Mouse (Mus musculus) midbrain, embryonic 15.5 days (tissue): ENCODE measurements at regions not wholly inside any gene's neighbourhood (a gene's known extent, or its start where the extent isn't known, plus 50 kb on each side); places are given as distances from the start of the nearest gene placed in this dataset.
"Not testable (repeated sequence)": the region's sequence is repeated elsewhere in the genome, so short reads cannot be mapped to it uniquely, and the experiment has no call there.

ENCODE experiments used
- ATAC-seq: fragments of 200-750 bp; cut with Nextera tagmentation; replicated peaks from 2 replicates; pipeline ENCODE4 v1.8.0; 2017; ENCODE audit warnings: moderate TSS enrichment
- H3K27ac ChIP-seq: fragments of 300-500 bp; sonication (generic); 2 replicates; pipeline ENCODE4 v1.5.1; 2015; ENCODE audit warnings: mild to moderate bottlenecking, inconsistent platforms
- H3K27me3 ChIP-seq: fragments of 300-500 bp; sonication (generic); replicated peaks from 2 replicates; pipeline ENCODE4 v1.6.1; 2015; ENCODE audit warnings: inconsistent platforms
- H3K36me3 ChIP-seq: fragments of 300-500 bp; sonication (generic); replicated peaks from 2 replicates; pipeline ENCODE4 v1.6.1; 2015; ENCODE audit warnings: inconsistent platforms
- H3K4me1 ChIP-seq: fragments of 300-500 bp; sonication (generic); 2 replicates; pipeline ENCODE4 v1.6.1; 2015; ENCODE audit warnings: inconsistent platforms
- H3K4me2 ChIP-seq: fragments of 300-500 bp; sonication (generic); 2 replicates; pipeline ENCODE4 v1.6.1; 2015; ENCODE audit warnings: inconsistent platforms, mild to moderate bottlenecking, moderate library complexity
- H3K4me3 ChIP-seq: fragments of 300-500 bp; sonication (generic); 2 replicates; pipeline ENCODE4 v1.5.1; 2015; ENCODE audit warnings: mild to moderate bottlenecking, inconsistent platforms
- H3K9ac ChIP-seq: fragments of 300-500 bp; sonication (generic); 2 replicates; pipeline ENCODE4 v1.6.1; 2015; ENCODE audit warnings: mild to moderate bottlenecking, inconsistent platforms
- H3K9me3 ChIP-seq: fragments of 300-500 bp; sonication (generic); 2 replicates; pipeline ENCODE4 v1.6.1; 2016; ENCODE audit warnings: inconsistent platforms
- WGBS: fragments of 180-500 bp; shearing (Covaris S2); methylation state at CpG from one replicate; pipeline ENCODE4 v1.1.7; 2015; ENCODE audit warnings: mixed read lengths; 5-methylcytosine and 5-hydroxymethylcytosine counted together

GRCm38 (mm10) chr3:110880472-110880871 lies 629.7 kb upstream of the Prmt6 start:
- H3K9ac ChIP-seq, H3K27ac ChIP-seq, H3K27me3 ChIP-seq, ATAC-seq, H3K4me3 ChIP-seq, H3K9me3 ChIP-seq, H3K36me3 ChIP-seq, H3K4me2 ChIP-seq, H3K4me1 ChIP-seq: not testable (repeated sequence)
- 58% methylated on average over 2 of the region's 2 CpGs for WGBS

DNA sequence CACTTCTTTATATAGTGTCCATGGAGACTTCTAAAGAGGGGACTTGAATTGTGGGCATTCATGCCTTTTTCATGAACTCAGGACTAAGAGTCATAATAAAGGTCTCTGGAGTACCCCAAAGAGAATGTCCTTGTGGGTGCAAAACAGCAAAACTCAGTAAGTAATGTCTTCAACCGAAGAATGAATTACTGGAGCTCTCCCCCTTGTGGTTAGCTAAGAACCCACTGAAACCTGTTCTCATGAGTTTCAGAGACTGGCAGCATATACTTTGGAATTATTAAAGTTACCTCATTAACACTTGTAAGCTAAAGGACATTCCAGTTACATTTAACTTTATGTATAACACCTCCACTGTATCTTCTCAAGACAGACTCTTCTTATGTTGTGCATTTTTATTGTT lies 615.2 kb upstream of the Prmt6 start:
- no peak overlapping the region for H3K4me2 ChIP-seq
- H3K4me1 ChIP-seq = no peaks in the 10 kb centered on the region
- H3K36me3 ChIP-seq = no peaks in the 10 kb centered on the region
- no peak overlapping the region for H3K4me3 ChIP-seq
- H3K9ac ChIP-seq = no peak overlapping the region
- WGBS = 77% methylated on average over 1 of the region's 1 CpGs
- no peak overlapping the region for H3K27ac ChIP-seq
- H3K27me3 ChIP-seq = no peaks in the 10 kb centered on the region
- no peaks in the 10 kb centered on the region for H3K9me3 ChIP-seq
- ATAC-seq = no peak

GRCm38 (mm10) chr3:110847222-110847621 lies 596.4 kb upstream of the Prmt6 start:
- Histone ChIP-seq H3K27me3 (no peaks in the 10 kb centered on the region), H3K36me3 (no peaks in the 10 kb centered on the region), H3K27ac (no peak overlapping the region), H3K9me3 (no peaks in the 10 kb centered on the region), H3K4me1 (no peaks in the 10 kb centered on the region), H3K4me2 (no peak overlapping the region), H3K9ac (no peak overlapping the region), H3K4me3 (no peak overlapping the region)
- no peak for ATAC-seq
- 75% methylated on average over 2 of the region's 2 CpGs for WGBS

- no peaks in the 10 kb centered on the region for H3K4me1 ChIP-seq
- no peaks in the 10 kb centered on the region for H3K9me3 ChIP-seq
- no peaks in the 10 kb centered on the region for H3K27me3 ChIP-seq
- 0 out of 2 replicates have a peak overlapping the region, but pooled peaks have one; percentile 20 for H3K27ac ChIP-seq
- no peak overlapping the region for H3K4me3 ChIP-seq
- ATAC-seq = peak; percentile 79
- no peak overlapping the region for H3K9ac ChIP-seq
- 45% methylated on average over 3 of the region's 3 CpGs for WGBS
- H3K4me2 ChIP-seq = no peak overlapping the region
- H3K36me3 ChIP-seq = no peaks in the 10 kb centered on the region
Observed at GRCm38 (mm10) chr3:110820709-110821401, 570.1 kb upstream of the Prmt6 start.

- peak; percentile 84 for ATAC-seq
Observed at GRCm38 (mm10) chr3:110789009-110789586, 538.3 kb upstream of the Prmt6 start.

DNA sequence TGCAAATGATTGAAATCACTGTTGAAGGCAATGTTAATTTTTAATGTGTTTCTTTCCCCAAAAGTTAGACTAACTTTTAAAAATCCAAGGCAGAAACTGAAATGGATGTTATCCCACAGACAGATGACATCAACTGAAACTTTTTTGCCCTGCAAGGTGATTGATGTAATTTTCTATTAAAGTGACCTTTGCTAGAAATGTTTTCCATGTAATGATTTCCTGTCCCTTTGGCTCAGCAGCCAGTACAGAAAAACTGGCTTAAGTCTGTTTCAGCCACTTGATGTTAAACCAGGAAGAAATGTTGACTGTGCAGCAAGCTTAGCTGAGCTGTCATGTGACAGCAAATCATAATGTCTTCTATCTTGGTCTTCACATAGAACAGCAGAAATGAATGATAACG lies 504.5 kb upstream of the Prmt6 start:
- WGBS = 91% methylated on average over 1 of the region's 1 CpGs
- Histone ChIP-seq H3K9me3 (no peaks in the 10 kb centered on the region), H3K4me2 (no peak overlapping the region), H3K27me3 (no peaks in the 10 kb centered on the region), H3K9ac (no peak overlapping the region), H3K27ac (no peak overlapping the region), H3K36me3 (no peaks in the 10 kb centered on the region), H3K4me1 (no peaks in the 10 kb centered on the region), H3K4me3 (no peak overlapping the region)
- no peak for ATAC-seq

More at GRCm38 (mm10) chr3:110789009-110789586, 538.3 kb upstream of the Prmt6 start:
- 34% methylated on average over 4 of the region's 4 CpGs for WGBS
- no peak overlapping the region for H3K9ac ChIP-seq
- H3K9me3 ChIP-seq = no peaks in the 10 kb centered on the region
- H3K4me2 ChIP-seq = no peak overlapping the region
- H3K4me1 ChIP-seq = no peaks in the 10 kb centered on the region
- H3K27me3 ChIP-seq = no peaks in the 10 kb centered on the region
- H3K36me3 ChIP-seq = no peaks in the 10 kb centered on the region
- H3K27ac ChIP-seq = 0 out of 2 replicates have a peak overlapping the region, but pooled peaks have one; percentile 1
- H3K4me3 ChIP-seq = no peak overlapping the region

DNA sequence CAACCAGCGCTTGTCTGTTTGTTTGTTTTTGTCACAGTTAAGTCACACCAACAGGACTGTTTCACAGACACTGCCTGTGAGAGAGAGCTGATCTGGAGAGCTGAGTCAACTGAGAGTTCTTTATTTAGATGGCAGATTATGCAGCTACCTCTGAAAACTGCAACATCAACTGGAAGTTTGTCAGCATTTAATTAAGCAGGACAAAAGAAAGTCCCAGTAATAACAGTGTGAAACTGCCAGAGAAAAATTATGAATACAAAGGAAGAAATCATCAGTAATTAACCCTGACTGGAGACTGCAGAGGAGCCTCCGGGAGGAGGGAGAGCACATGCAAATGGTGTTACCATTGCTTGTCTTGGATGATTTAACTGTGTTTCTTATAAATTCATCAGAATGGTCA lies 495.5 kb upstream of the Prmt6 start:
- no peaks in the 10 kb centered on the region for H3K36me3 ChIP-seq
- no peak overlapping the region for H3K4me2 ChIP-seq
- H3K9ac ChIP-seq = no peak overlapping the region
- WGBS = 48% methylated on average over 2 of the region's 2 CpGs
- H3K4me3 ChIP-seq = no peak overlapping the region
- H3K27me3 ChIP-seq = no peaks in the 10 kb centered on the region
- no peaks in the 10 kb centered on the region for H3K4me1 ChIP-seq
- H3K27ac ChIP-seq = no peak overlapping the region
- no peak for ATAC-seq
- no peaks in the 10 kb centered on the region for H3K9me3 ChIP-seq

GRCm38 (mm10) chr3:110700122-110700521 lies 449.3 kb upstream of the Prmt6 start:
- H3K9ac ChIP-seq = no peak overlapping the region
- no peaks in the 10 kb centered on the region for H3K9me3 ChIP-seq
- WGBS = 16% methylated on average over 4 of the region's 4 CpGs
- no peaks in the 10 kb centered on the region for H3K36me3 ChIP-seq
- ATAC-seq = no peak
- H3K4me1 ChIP-seq = no peaks in the 10 kb centered on the region
- no peak overlapping the region for H3K4me2 ChIP-seq
- H3K27ac ChIP-seq = no peak overlapping the region
- no peaks in the 10 kb centered on the region for H3K27me3 ChIP-seq
- H3K4me3 ChIP-seq = no peak overlapping the region

DNA sequence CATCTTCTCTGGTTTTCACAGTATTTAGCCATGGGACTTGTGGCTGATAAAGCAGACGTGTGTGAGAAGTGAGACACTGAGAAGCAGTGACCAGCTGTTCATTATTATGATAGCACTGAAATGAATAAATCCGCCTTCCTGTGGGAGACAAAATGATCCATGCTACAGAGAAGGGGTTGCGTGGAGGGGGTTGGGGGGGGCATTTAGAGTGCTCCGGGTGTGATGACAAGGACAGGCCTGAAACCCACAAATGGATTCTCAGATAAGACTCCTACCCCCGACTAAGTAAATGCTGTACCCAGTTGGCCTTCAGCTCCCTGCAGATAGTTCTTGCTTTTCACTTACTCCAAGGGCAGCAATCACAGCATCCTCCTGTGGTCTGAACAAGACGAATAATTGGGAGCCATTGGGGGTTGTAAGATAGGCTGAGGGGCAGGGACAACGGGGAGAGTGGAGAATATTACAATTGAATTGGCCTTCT lies 416.8 kb upstream of the Prmt6 start:
- Histone ChIP-seq H3K27ac (0 out of 2 replicates have a peak overlapping the region, but pooled peaks have one; percentile 45), H3K27me3 (no peaks in the 10 kb centered on the region), H3K9me3 (no peaks in the 10 kb centered on the region), H3K36me3 (no peaks in the 10 kb centered on the region), H3K4me3 (no peak overlapping the region), H3K4me2 (no peak overlapping the region), H3K4me1 (peaks cover 6% of the 10 kb centered on the region; the same call in 1 of the 2 replicates), H3K9ac (no peak overlapping the region)
- ATAC-seq = peak; percentile 82
- 25% methylated on average over 7 of the region's 7 CpGs for WGBS

GRCm38 (mm10) chr3:110666992-110667391 lies 416.2 kb upstream of the Prmt6 start:
- 48% methylated on average over 2 of the region's 2 CpGs for WGBS
- peak; percentile 67; the same call in 1 of the 2 replicates for ATAC-seq
- no peak overlapping the region for H3K27ac ChIP-seq
- H3K9ac ChIP-seq = no peak overlapping the region
- H3K4me2 ChIP-seq = no peak overlapping the region
- H3K4me1 ChIP-seq = peaks cover 6% of the 10 kb centered on the region; the same call in 1 of the 2 replicates
- H3K9me3 ChIP-seq = no peaks in the 10 kb centered on the region
- no peak overlapping the region for H3K4me3 ChIP-seq
- H3K27me3 ChIP-seq = no peaks in the 10 kb centered on the region
- no peaks in the 10 kb centered on the region for H3K36me3 ChIP-seq

DNA sequence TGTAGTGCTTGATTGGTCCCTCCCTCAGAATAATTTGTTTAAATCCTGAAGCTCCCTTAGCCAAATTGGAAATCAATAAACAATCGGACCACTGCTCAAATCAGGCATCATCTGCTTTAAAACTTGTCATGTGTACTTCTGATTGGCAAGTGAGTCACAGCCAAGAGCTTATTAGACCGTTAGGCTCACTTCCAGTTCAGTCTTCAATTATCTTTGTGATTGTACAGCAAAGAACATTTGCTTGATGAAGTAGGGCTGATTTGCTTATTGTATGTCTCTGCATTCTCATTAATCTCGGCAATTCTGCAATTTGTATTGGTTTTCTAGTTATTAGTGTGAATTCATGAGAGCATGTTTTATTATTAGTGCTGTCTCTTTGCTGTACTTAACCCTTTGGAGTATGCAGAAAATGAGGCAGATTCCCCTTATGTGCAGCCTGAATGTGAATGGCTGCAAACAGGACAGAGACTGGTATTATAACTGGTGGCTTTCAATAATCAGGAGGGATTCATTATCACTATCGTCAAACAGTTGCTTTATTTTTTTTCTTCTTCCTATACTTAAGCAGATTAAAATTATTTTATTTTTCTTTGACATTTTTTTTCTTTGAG lies 406.8 kb upstream of the Prmt6 start:
- ATAC-seq = no peak
- H3K4me2 ChIP-seq = no peak overlapping the region
- 72% methylated on average over 4 of the region's 4 CpGs for WGBS

DNA sequence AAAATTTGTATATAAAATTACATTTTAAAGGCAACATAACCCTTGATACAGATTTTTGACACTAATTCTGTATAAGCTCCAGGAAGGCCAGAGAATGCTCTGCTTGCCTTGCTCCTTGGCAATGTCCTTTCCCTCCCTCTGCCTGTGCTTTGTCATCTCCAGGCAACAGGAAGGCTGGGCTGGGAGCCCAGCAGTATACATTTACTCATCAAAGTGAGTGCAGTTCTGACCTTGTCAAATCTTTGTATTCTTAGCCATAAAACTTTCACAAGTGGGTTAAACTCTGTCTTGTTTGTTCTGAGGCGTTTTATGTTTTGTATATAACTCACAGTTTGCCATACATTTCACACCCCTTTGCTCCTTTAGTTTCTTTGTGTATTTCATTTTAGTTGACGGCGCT lies 375.5 kb upstream of the Prmt6 start:
- WGBS = 75% methylated on average over 3 of the region's 3 CpGs
- ATAC-seq = no peak

More for the DNA sequence above, 406.8 kb upstream of the Prmt6 start:
- no peaks in the 10 kb centered on the region for H3K27me3 ChIP-seq
- no peak overlapping the region for H3K27ac ChIP-seq
- H3K4me3 ChIP-seq = no peak overlapping the region
- H3K9ac ChIP-seq = no peak overlapping the region
- H3K9me3 ChIP-seq = no peaks in the 10 kb centered on the region
- no peaks in the 10 kb centered on the region for H3K36me3 ChIP-seq
- no peaks in the 10 kb centered on the region for H3K4me1 ChIP-seq

More for the DNA sequence above, 375.5 kb upstream of the Prmt6 start:
- Histone ChIP-seq H3K9me3 (no peaks in the 10 kb centered on the region), H3K4me1 (no peaks in the 10 kb centered on the region), H3K27ac (no peak overlapping the region), H3K4me3 (no peak overlapping the region), H3K36me3 (no peaks in the 10 kb centered on the region), H3K9ac (no peak overlapping the region), H3K27me3 (no peaks in the 10 kb centered on the region), H3K4me2 (no peak overlapping the region)
